Mouse (Mus musculus) cerebellum, adult 2 months (tissue): ENCODE measurements around the gene Hist1h3f.

Experiments
- CTCF ChIP-seq: fragments of 200-500 bp; IDR thresholded peaks from 2 replicates; pipeline ENCODE4 v1.5.1; 2011; ENCODE audit warnings: low read depth, mild to moderate bottlenecking, control low read depth, low read length, moderate library complexity, borderline replicate concordance; ENCODE audit not compliant: insufficient read depth
- POLR2A ChIP-seq: fragments of 200-500 bp; IDR thresholded peaks from 2 replicates; pipeline ENCODE4 v1.6.1; 2011; ENCODE audit warnings: low read length, control low read depth, borderline replicate concordance; ENCODE audit not compliant: insufficient read depth

- TF ChIP-seq POLR2A: peak; percentile 12; the same call in 1 of the 2 replicates
- TF ChIP-seq CTCF: no peak
Measured at GRCm38 (mm10) chr13:23555839-23556416, 12.1 kb downstream of the Hist1h3f start.
